Mouse (Mus musculus) adrenal gland, postnatal 14 days (tissue): ENCODE data around the gene BC030500. TPM values are rescaled to one million over a fixed set of nuclear protein-coding genes. Genes with fewer than 3 reads are reported as not detected.

Source experiments
- DNase-seq: peaks from one replicate; pipeline ENCODE4 v3.0.0; 2021; ENCODE audit warnings: mixed read lengths
- long read RNA-seq, 2 experiments: library from polyadenylated mRNA; stranded (forward); transcript quantifications; one replicate each; pipeline ENCODE4 v2.0.0; 2021
- total RNA-seq: library from RNA; stranded (reverse); gene quantifications from 2 replicates; pipeline ENCODE4 v1.2.3, GENCODE M21; 2021

BC030500 gene
- not detected in 2 replicates for total RNA-seq
- long read RNA-seq, experiment 1, result 0 reads
- long read RNA-seq, experiment 2, result 0 reads

GRCm38 (mm10) chr8:58911677-58912076, at the start of gene BC030500:
BC030500 (plus strand) TSS chr8:58911755.
- no peak for DNase-seq

- DNase-seq, result no peak
Measured at GRCm38 (mm10) chr8:58886405-58886804, 25.1 kb upstream of the BC030500 start.

- DNase-seq, result no peak
Measured at GRCm38 (mm10) chr8:58890591-58890990, 21.0 kb upstream of the BC030500 start.

GRCm38 (mm10) chr8:58895960-58896359, 15.6 kb upstream of the BC030500 start:
- DNase-seq, result no peak

GRCm38 (mm10) chr8:58904465-58904864, 7.1 kb upstream of the BC030500 start:
- no peak for DNase-seq

GRCm38 (mm10) chr8:58912196-58912839, 763 bp downstream of the BC030500 start, which contains the start of gene Galntl6:
Galntl6 (minus strand) TSS chr8:58912640.
- no peak for DNase-seq

DNA sequence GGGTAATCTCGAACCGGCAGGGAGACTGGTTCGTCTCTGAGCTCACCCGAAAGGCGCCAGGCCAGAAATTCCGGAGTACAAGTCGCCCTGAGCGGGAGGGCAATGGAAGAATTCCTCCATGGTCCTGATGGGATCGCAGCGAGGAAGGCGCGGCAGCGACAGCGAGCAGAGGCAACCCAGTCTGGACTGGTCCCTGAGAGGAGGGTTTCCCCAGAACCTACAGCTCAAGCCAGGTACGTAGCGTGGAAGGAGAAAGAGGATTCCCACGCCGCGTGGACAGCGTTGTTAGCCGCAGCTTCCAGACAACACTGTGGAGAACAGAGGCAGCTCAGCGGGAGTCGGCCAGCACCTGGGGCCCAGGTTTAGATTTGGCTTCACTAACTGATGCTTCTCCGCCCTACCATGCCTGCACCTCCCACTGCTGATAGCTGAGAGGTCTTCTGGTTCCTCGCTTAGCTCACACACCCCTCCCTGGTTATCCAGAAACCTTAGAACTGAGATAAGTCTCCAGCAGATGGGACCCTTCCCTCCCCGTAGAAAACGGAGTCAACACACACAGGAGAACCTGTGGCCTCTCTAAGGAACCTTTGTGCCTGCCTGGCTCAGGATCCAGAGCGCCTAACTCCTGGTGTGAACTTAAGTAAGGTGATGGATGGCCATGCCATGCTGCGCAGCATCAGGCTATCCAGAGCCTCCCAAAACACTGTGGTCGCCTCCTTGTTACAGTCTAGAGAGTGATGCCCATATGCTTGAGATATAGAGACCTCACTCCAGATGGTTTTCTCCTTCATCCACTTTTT, 1.5 kb downstream of the BC030500 start:
- DNase-seq, result no peak

DNA sequence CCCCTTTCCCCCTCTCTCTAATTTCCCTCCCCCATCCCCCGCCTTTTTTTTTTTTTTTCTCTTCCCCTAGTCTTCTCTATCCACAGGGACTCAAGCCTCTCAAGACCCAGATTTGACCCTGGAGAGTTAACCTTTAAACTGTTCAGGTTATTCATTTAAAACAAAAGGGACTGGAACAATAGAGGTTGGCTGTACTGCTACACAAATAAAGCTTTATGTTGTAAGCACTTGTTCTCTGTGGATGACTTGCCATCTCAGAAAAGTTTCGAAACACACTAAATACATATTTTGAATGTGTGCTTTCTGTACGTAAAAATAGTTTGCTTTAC, 2.0 kb downstream of the BC030500 start:
- DNase-seq, result no peak

- DNase-seq, result no peak
Measured at GRCm38 (mm10) chr8:58915142-58915541, 3.6 kb downstream of the BC030500 start.

- DNase-seq, result no peak
Measured at GRCm38 (mm10) chr8:58931066-58931465, 19.5 kb downstream of the BC030500 start.

- no peak for DNase-seq
Measured at GRCm38 (mm10) chr8:58943773-58944172, 32.2 kb downstream of the BC030500 start.

DNA sequence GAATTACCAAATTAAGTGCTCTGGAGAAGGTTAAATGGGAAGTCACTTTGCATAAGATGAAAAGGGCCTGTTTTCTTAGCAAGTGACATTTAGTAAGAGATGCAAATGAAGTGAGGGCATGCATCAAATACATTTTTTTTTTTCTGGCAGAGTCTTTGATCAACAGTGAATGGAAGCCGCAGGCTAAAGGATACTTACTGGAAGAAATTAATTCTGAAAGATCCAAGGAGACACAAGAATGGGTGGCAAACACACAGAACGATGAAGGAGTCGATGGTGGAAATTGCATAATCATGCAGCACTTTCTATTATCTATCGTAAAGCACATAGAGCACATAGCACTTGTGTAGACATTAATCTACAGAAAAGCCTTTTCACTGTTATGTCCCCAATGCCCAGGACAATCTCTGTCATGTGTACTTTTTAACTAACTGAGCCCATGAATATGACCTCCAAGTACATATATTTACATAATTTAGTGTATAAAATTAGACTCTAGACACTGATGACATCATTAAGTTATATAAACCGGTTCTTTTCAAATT, 45.7 kb downstream of the BC030500 start:
- DNase-seq, result no peak

Other genes with a start within 250 kb of the BC030500 start
- 0.41 and 0.70 TPM in 2 replicates for gene Galntl6, start 885 bp downstream of the BC030500 start, total RNA-seq